Mouse (Mus musculus): Measurements from ENCODE around the gene Ncor2.

DNA sequence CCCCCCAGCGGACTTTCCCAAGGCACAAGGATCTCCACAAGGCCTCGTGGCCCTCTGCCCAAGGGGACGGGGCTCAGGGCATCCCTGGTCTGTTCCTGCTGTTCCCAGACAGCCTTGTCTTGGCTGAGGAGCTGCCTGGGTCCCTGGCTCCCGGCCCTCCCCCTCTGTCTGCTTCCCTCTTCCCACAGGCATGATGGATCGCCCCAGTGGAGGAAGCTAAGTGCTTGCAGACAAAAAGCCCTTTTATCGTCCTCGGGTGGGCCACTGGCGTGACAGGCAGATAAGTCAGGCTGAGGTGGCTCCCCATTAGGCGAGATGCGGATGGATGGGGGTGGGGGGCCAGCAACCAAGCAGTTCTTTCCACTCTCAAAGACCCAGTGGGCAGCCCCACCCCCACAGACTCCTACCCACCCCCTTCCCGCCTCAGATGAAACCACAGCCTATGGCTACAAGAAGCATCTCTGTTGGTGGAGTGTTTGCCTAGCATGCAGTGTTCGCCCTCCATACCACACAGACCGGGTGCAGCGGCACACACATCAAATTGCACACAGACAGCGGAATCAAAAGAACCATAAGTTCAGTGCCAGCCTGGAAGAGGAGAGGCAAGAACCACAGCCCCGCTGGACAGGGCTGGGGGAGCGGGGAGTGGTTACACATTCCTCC lies 27.0 kb downstream of the Ncor2 start:
- TF ChIP-seq POLR2A (IDR thresholded peaks at IDR 0.05; ENCODE audit: borderline replicate concordance, low read depth, low read length) (no peak), CTCF (IDR thresholded peaks at IDR 0.05; ENCODE audit: low read depth, low read length) (no peak)
